Mouse (Mus musculus) heart, embryonic 13.5 days (tissue): ENCODE measurements around the gene Med6. TPM values are rescaled to one million over a fixed set of nuclear protein-coding genes. Genes with fewer than 3 reads are reported as not detected.
"Not testable (repeated sequence)": the region's sequence is repeated elsewhere in the genome, so short reads cannot be mapped to it uniquely, and the experiment has no call there.

ENCODE experiments used
- ATAC-seq: fragments of 200-750 bp; cut with Nextera tagmentation; 2 replicates; pipeline ENCODE4 v1.8.0; 2017; ENCODE audit warnings: moderate TSS enrichment; ENCODE audit not compliant: insufficient number of reproducible peaks, low FRiP score, low TSS enrichment; ENCODE audit errors: extremely low read depth
- H3K27ac ChIP-seq: fragments of 300-500 bp; sonication (generic); replicated peaks from 2 replicates; pipeline ENCODE4 v1.5.1; 2015; ENCODE audit warnings: moderate library complexity, mild to moderate bottlenecking, inconsistent platforms
- H3K27me3 ChIP-seq: fragments of 300-500 bp; sonication (generic); replicated peaks from 2 replicates; pipeline ENCODE4 v1.6.1; 2015; ENCODE audit warnings: mild to moderate bottlenecking, inconsistent platforms
- H3K36me3 ChIP-seq: fragments of 300-500 bp; sonication (generic); 2 replicates; pipeline ENCODE4 v1.6.1; 2015; ENCODE audit warnings: mild to moderate bottlenecking, inconsistent platforms
- H3K4me1 ChIP-seq: fragments of 300-500 bp; sonication (generic); 2 replicates; pipeline ENCODE4 v1.6.1; 2015; ENCODE audit warnings: inconsistent platforms
- H3K4me2 ChIP-seq: fragments of 300-500 bp; sonication (generic); 2 replicates; pipeline ENCODE4 v1.6.1; 2015; ENCODE audit warnings: inconsistent platforms, mild to moderate bottlenecking, moderate library complexity
- H3K4me3 ChIP-seq: fragments of 300-500 bp; sonication (generic); 2 replicates; pipeline ENCODE4 v1.5.1; 2015; ENCODE audit warnings: moderate library complexity, mild to moderate bottlenecking, inconsistent platforms
- H3K9ac ChIP-seq: fragments of 300-500 bp; sonication (generic); 2 replicates; pipeline ENCODE4 v1.6.1; 2015; ENCODE audit warnings: inconsistent platforms, mild to moderate bottlenecking, moderate library complexity
- H3K9me3 ChIP-seq: fragments of 300-500 bp; sonication (generic); 2 replicates; pipeline ENCODE4 v1.6.1; 2016; ENCODE audit warnings: inconsistent platforms
- WGBS: fragments of 180-500 bp; shearing (Covaris S2); methylation state at CpG from one replicate; pipeline ENCODE4 v1.1.7; 2015; ENCODE audit warnings: mixed read lengths; 5-methylcytosine and 5-hydroxymethylcytosine counted together
- polyA plus RNA-seq: library from polyadenylated mRNA; unstranded; fragments of >200 nt; fragmentation: Nextera tagmentation; extraction: Ambion mirVana; gene quantifications from 2 replicates; pipeline ENCODE4 v1.2.1, GENCODE M21; 2015

Gene Med6
- polyA plus RNA-seq, 1 experiment from 2014 or later, result 54.3 TPM

DNA sequence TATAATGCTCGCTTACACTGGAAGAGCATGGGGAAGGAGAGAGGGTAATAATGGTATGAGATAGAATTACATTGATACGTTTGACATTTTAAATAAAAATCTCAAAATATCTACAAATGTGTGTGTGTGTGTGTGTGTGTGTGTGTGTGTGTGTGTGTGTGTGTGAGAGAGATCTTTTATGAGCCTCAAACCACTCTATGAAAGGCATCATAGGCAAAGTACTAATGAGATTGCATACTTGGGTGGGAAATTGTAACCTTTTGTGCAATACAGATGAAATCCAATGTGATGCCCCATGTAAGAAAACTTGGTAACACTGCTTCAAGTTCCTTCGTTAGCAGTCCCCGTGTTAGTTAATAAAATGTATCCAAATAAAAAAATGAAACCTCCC is 61.8 kb downstream of the Med6 start:
- Histone ChIP-seq H3K27ac (peak overlapping the region; percentile 70), H3K36me3 (no peaks in the 10 kb centered on the region), H3K4me2 (peak overlapping the region; percentile 80), H3K9ac (peak overlapping the region; percentile 88), H3K4me1 (peaks cover 15% of the 10 kb centered on the region), H3K27me3 (no peaks in the 10 kb centered on the region), H3K4me3 (peak overlapping the region; percentile 79), H3K9me3 (no peaks in the 10 kb centered on the region)
- 36% methylated on average over 4 of the region's 4 CpGs for WGBS
- no peak for ATAC-seq

DNA sequence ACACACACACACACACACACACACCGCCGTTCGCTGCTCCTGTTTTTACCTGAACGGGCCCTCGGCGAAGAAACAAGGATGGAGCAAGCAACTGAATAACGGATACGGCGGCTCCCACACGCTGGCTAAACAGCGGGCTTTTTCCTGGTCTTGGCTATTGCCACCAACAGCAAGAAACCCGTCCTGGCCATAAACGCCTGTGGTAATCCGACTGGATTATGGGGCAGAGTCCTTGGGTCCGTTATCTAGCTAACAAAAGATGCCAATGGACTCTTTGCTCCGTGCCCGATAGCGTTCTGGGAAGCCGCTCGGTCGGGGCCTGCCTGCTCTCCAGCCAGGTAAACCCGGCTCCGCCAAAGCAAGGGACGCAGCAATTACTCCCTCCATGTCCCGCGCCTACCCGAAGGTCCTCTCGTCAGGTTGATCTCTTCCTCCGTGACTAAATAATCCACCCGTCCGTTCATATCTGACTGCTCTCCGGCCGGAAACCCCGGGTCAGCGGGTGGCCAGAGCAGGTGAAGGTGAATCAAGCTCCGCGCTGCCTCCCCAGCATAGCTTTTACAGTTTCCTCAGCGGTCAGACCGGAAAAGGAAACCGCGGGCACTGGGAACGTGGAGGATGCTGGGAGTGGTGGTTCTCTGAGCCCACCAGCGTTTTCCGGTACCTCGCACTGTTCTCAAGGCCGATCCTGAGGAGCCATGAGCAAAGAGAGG is 62.3 kb downstream of the Med6 start, which contains the start of the genes Gm20498 and Synj2bp:
TSS of gene Gm20498 (minus strand) at position 590 of the 713 bp plus-strand sequence.
TSS of gene Synj2bp (minus strand) at position 596 of the 713 bp plus-strand sequence.
- Histone ChIP-seq H3K36me3 (no peaks in the 10 kb centered on the region), H3K4me1 (peaks cover 15% of the 10 kb centered on the region), H3K9ac (peak within 1 kb of the TSS; percentile 88), H3K27me3 (no peaks in the 10 kb centered on the region), H3K4me2 (peak within 1 kb of the TSS; percentile 80), H3K4me3 (peak within 1 kb of the TSS; percentile 79), H3K9me3 (no peaks in the 10 kb centered on the region), H3K27ac (peak within 1 kb of the TSS; percentile 70)
- 0% methylated on average over 46 of the region's 46 CpGs for WGBS
- no peak; the same call in 1 of the 2 replicates for ATAC-seq

DNA sequence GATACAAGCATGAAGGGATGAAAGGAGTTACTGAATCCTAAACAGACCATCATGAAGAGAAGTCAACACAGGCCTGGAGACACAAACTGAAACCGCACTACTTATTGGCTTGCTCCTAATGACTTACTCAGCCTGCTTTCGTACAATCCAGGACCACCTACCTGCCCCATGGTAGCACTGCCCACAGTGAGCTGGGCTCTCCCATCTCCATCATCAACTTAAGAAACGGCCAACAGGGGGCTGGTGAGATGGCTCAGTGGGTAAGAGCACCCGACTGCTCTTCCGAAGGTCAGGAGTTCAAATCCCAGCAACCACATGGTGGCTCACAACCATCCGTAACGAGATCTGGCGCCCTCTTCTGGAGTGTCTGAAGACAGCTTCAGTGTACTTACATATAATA is 64.2 kb downstream of the Med6 start:
- H3K36me3 ChIP-seq, result not testable (repeated sequence)
- WGBS, result 60% methylated on average over 8 of the region's 8 CpGs

More for the DNA sequence above, 64.2 kb downstream of the Med6 start:
- H3K27ac ChIP-seq, H3K27me3 ChIP-seq, H3K4me3 ChIP-seq, H3K4me2 ChIP-seq, H3K9ac ChIP-seq, ATAC-seq, H3K9me3 ChIP-seq: not testable (repeated sequence)
- peaks cover 18% of the 10 kb centered on the region for H3K4me1 ChIP-seq

Other genes with a start within 250 kb of the Med6 start
- 0.09 and 0.11 TPM in 2 replicates for gene Gm4787, start 215.5 kb downstream of the Med6 start, polyA plus RNA-seq
- 0.39 and 0.45 TPM in 2 replicates for gene Adam4, start 173.1 kb downstream of the Med6 start, polyA plus RNA-seq
- gene Cox16, start 109.9 kb downstream of the Med6 start, polyA plus RNA-seq, result 91.8 and 99.8 TPM in 2 replicates
- 20.9 and 25.3 TPM in 2 replicates for gene Gm20498, start 62.1 kb downstream of the Med6 start, polyA plus RNA-seq
- 29.1 and 31.8 TPM in 2 replicates for gene Synj2bp, start 62.1 kb downstream of the Med6 start, polyA plus RNA-seq
- gene Adam21, start 26.5 kb downstream of the Med6 start, polyA plus RNA-seq, result 0.11 and 0.19 TPM in 2 replicates
- gene Ttc9, start 36.2 kb upstream of the Med6 start, polyA plus RNA-seq, result 3.9 and 5.1 TPM in 2 replicates
- gene Map3k9, start 186.2 kb upstream of the Med6 start, polyA plus RNA-seq, result 0.15 and 0.20 TPM in 2 replicates